In genomic region chr4:149259391-149260094, GRCm38 (mm10) we compare ENCODE assay signal across 24 mouse cellular contexts. TPM values are rescaled to one million over a fixed set of nuclear protein-coding genes. Genes with fewer than 3 reads are reported as not detected.
DNase-seq lines count a peak whose midpoint lies in the region; TF ChIP-seq lines count a peak whose summit lies in the region.
"Had no signal": no experiment of that assay in that cellular context is flagged by ENCODE, and none has a peak within 500 bp of the region (broad histone marks: within the 10 kb centered on the region; RNA-seq: fewer than 3 reads in every experiment).

No protein-coding gene starts in this region.

- intact Hi-C loops in heart, postnatal 14 days (cut with DNase I): loop anchor here (5.0 kb wide), 1 partner anchor 48 kb away; the partner anchor contains the start of gene Kif1b

- in situ Hi-C loops in CH12.LX (cut with MboI; ENCODE audit: low pct_ligation_motif_present, low pct_unique_long_range_greater_than_20kb, low sequenced_read_pairs): no loop called here

- H3K9ac ChIP-seq in CH12.LX (ENCODE audit: insufficient read depth, low read depth): peak overlapping the region; percentile 19; the same call in 1 of the 2 replicates
- H3K9ac ChIP-seq: embryonic facial prominence, embryonic 13.5 days; forebrain, postnatal 0 days; heart, embryonic 13.5 days; hindbrain, embryonic 12.5 days; hindbrain, embryonic 15.5 days had no signal

- H3K4me3 ChIP-seq in CH12.LX (replicated peaks in 1 of 3; ENCODE audit: low read depth in 2 of 3, low read length in 2 of 3, poor library complexity in 1 of 3): no peak overlapping the region
- H3K4me3 ChIP-seq: embryonic facial prominence, embryonic 10.5 days; embryonic facial prominence, embryonic 13.5 days; erythroblast, embryonic 14.5 days; heart, adult 2 months; heart, embryonic 10.5 days; heart, embryonic 13.5 days; hindbrain, embryonic 12.5 days; hindbrain, embryonic 15.5 days had no signal

- TF ChIP-seq EP300 in CH12.LX (IDR thresholded peaks at IDR 0.05; ENCODE audit: low read length): 0 out of 2 replicates have a peak, but pooled peaks have one; percentile 1

- no peak for TF ChIP-seq CTCF in CH12.LX (conservative IDR thresholded peaks at IDR 0.05 in 1 of 2, IDR thresholded peaks at IDR 0.05 in 1 of 2; ENCODE audit: low read depth in 2 of 2, low read length in 2 of 2)

- no peak for TF ChIP-seq POLR2A in CH12.LX (IDR thresholded peaks at IDR 0.05; ENCODE audit: low read depth, low read length)

- peaks cover 16 to 69% of the 10 kb centered on the region in 2 experiments for H3K4me1 ChIP-seq in CH12.LX (ENCODE audit: control insufficient read depth in 1 of 2, insufficient read depth in 2 of 2)
- H3K4me1 ChIP-seq: embryonic facial prominence, embryonic 13.5 days had no signal

- no peak for TF ChIP-seq RAD21 in CH12.LX (IDR thresholded peaks at IDR 0.05; ENCODE audit: low read depth, low read length)

- DNase-seq in heart, adult 11 months: peak; percentile 86
- no peak for DNase-seq in heart, postnatal 14 days
- DNase-seq in lung, postnatal 36 days: peak; percentile 28
- DNase-seq in lung, postnatal 25 days (ENCODE audit: low spot score): no peak
- no peak for DNase-seq in CH12.LX (ENCODE audit: extremely low read depth)
- DNase-seq in MEL-GATA-1-ER (ENCODE audit: extremely low read depth, low read depth): peak; percentile 42
- DNase-seq in right cerebral cortex, adult 2 months (ENCODE audit: low spot score in 2 of 2): no peak
- DNase-seq: adrenal gland, postnatal 25 days; cerebellum, adult 11-12 months; cerebellum, adult 8-10 months; cerebellum, postnatal 10 days; cerebellum, postnatal 36 days; embryo, embryonic 11 days; forebrain, postnatal 0 days; gastrocnemius, postnatal 25 days; heart, adult 2 months had no signal

- H3K79me2 ChIP-seq in CH12.LX (replicated peaks; ENCODE audit: control insufficient read depth, extremely low read depth, insufficient read depth, poor library complexity, severe bottlenecking): peaks cover 18% of the 10 kb centered on the region

- dilution Hi-C loops in CH12.LX (cut with MboI; ENCODE audit: extremely low pct_ligation_motif_present, extremely low pct_unique_long_range_greater_than_20kb, low sequenced_read_pairs): no loop called here

- H3K4me2 ChIP-seq in CH12.LX (ENCODE audit: insufficient read depth, low read depth, poor library complexity, severe bottlenecking): peak overlapping the region; percentile 24; the same call in 1 of the 2 replicates
- H3K4me2 ChIP-seq: embryonic facial prominence, embryonic 13.5 days; heart, embryonic 13.5 days; hindbrain, embryonic 12.5 days; hindbrain, embryonic 15.5 days had no signal

- peak overlapping the region; percentile 89 for H3K27ac ChIP-seq in CH12.LX (ENCODE audit: insufficient read depth, low read depth)
- H3K27ac ChIP-seq: embryonic facial prominence, embryonic 10.5 days; embryonic facial prominence, embryonic 13.5 days; heart, adult 2 months; heart, embryonic 10.5 days; heart, embryonic 13.5 days; hindbrain, embryonic 12.5 days; hindbrain, embryonic 15.5 days had no signal

- no peaks in the 10 kb centered on the region for H3K9me3 ChIP-seq in CH12.LX (replicated peaks; ENCODE audit: low read length)
- H3K9me3 ChIP-seq: embryonic facial prominence, embryonic 10.5 days; embryonic facial prominence, embryonic 13.5 days; G1E; heart, embryonic 10.5 days; heart, embryonic 13.5 days; hindbrain, embryonic 12.5 days; hindbrain, embryonic 15.5 days had no signal

- peaks cover 18 to 25% of the 10 kb centered on the region in 2 experiments for H3K36me3 ChIP-seq in CH12.LX (replicated peaks in 1 of 2; ENCODE audit: control insufficient read depth in 1 of 2, insufficient read depth in 1 of 2, low read length in 1 of 2)

- H3K27me3 ChIP-seq in CH12.LX (replicated peaks): no peaks in the 10 kb centered on the region
- H3K27me3 ChIP-seq: embryonic facial prominence, embryonic 13.5 days; heart, embryonic 13.5 days; hindbrain, embryonic 12.5 days; hindbrain, embryonic 15.5 days had no signal

TF ChIP-seq in CH12.LX, 34 proteins besides CTCF, POLR2A, EP300 and RAD21:
- peak; percentile 43; the same call in 1 of the 2 replicates for TF ChIP-seq ETS1 (conservative IDR thresholded peaks at IDR 0.05; ENCODE audit: low read depth, low read length)
- TF ChIP-seq ELF1 (IDR thresholded peaks at IDR 0.05; ENCODE audit: low read depth, low read length): no peak
- TF ChIP-seq MYC (IDR thresholded peaks at IDR 0.05; ENCODE audit: low read depth, low read length): no peak
- no peak for TF ChIP-seq ZMIZ1 (IDR thresholded peaks at IDR 0.05; ENCODE audit: low read depth, low read length)
- TF ChIP-seq MXI1 (IDR thresholded peaks at IDR 0.05; ENCODE audit: low read depth, low read length): no peak
- TF ChIP-seq MAZ (IDR thresholded peaks at IDR 0.05; ENCODE audit: low read depth, low read length): no peak
- no peak for TF ChIP-seq CHD2 (IDR thresholded peaks at IDR 0.05; ENCODE audit: low read length)
- TF ChIP-seq E2F4 (IDR thresholded peaks at IDR 0.05; ENCODE audit: insufficient replicate concordance, low read depth, low read length): no peak
- TF ChIP-seq SMC3 (IDR thresholded peaks at IDR 0.05; ENCODE audit: low read depth, low read length): no peak
- TF ChIP-seq KAT2A (IDR thresholded peaks at IDR 0.05; ENCODE audit: insufficient replicate concordance, low read length): no peak
- TF ChIP-seq GABPA (IDR thresholded peaks at IDR 0.05; ENCODE audit: insufficient replicate concordance, low read depth, low read length): no peak
- TF ChIP-seq USF2 (conservative IDR thresholded peaks at IDR 0.05; ENCODE audit: low read depth, low read length): no peak
- TF ChIP-seq IRF4 (IDR thresholded peaks at IDR 0.05; ENCODE audit: low read depth, low read length): peak; percentile 37
- no peak for TF ChIP-seq HCFC1 (IDR thresholded peaks at IDR 0.05; ENCODE audit: low read depth, low read length)
- no peak for TF ChIP-seq RCOR1 (conservative IDR thresholded peaks at IDR 0.05; ENCODE audit: low read depth, low read length)
- TF ChIP-seq SIN3A (IDR thresholded peaks at IDR 0.05; ENCODE audit: low read length): no peak
- no peak; the same call in none of the 2 replicates for TF ChIP-seq BHLHE40 (IDR thresholded peaks at IDR 0.05; ENCODE audit: low read depth, low read length)
- TF ChIP-seq MAFK (IDR thresholded peaks at IDR 0.05; ENCODE audit: insufficient replicate concordance, low read length): no peak
- no peak for TF ChIP-seq PAX5 (IDR thresholded peaks at IDR 0.05; ENCODE audit: low read length)
- no peak; the same call in 1 of the 2 replicates for TF ChIP-seq JUND (conservative IDR thresholded peaks at IDR 0.05; ENCODE audit: low read depth, low read length)
- 0 out of 2 replicates have a peak, but pooled peaks have one; percentile 14 for TF ChIP-seq TBP (conservative IDR thresholded peaks at IDR 0.05; ENCODE audit: low read depth, low read length)
- no peak for TF ChIP-seq ZC3H11A (IDR thresholded peaks at IDR 0.05; ENCODE audit: low read depth, low read length)
- TF ChIP-seq NRF1 (IDR thresholded peaks at IDR 0.05; ENCODE audit: low read depth, low read length): no peak
- TF ChIP-seq ZKSCAN1 (IDR thresholded peaks at IDR 0.05; ENCODE audit: borderline replicate concordance, low read depth, low read length): no peak
- no peak for TF ChIP-seq MAX (IDR thresholded peaks at IDR 0.05; ENCODE audit: low read length)
- no peak for TF ChIP-seq MEF2A (IDR thresholded peaks at IDR 0.05; ENCODE audit: borderline replicate concordance, low read depth, low read length)
- no peak for TF ChIP-seq TCF12 (IDR thresholded peaks at IDR 0.05; ENCODE audit: low read depth, low read length)
- TF ChIP-seq ZNF384 (IDR thresholded peaks at IDR 0.05; ENCODE audit: low read depth, low read length): no peak
- TF ChIP-seq USF1 (IDR thresholded peaks at IDR 0.05; ENCODE audit: low read depth, low read length): no peak
- TF ChIP-seq POLR2AphosphoS2 (IDR thresholded peaks at IDR 0.05; ENCODE audit: low read depth, low read length): no peak
- no peak for TF ChIP-seq UBTF (IDR thresholded peaks at IDR 0.05; ENCODE audit: low read depth, low read length)
- TF ChIP-seq NELFE (IDR thresholded peaks at IDR 0.05; ENCODE audit: low read depth, low read length): no peak
- peak; percentile 82 for TF ChIP-seq CHD1 (IDR thresholded peaks at IDR 0.05; ENCODE audit: low read depth, low read length)
- TF ChIP-seq JUN (IDR thresholded peaks at IDR 0.05; ENCODE audit: insufficient read depth, low read depth, low read length): peak; percentile 50
TF ChIP-seq in CH12.LX: peak in this region for 5.

RNA-seq across cellular contexts. Expression of gene Kif1b, which starts 48.0 kb away (rescaled TPM):
- total RNA-seq in heart, postnatal 14 days (2021): 100 to 1,000 TPM; 134 to 138 TPM
- total RNA-seq in CH12.LX (2012; rRNA removed) (25.0 and 27.6 TPM in 2 replicates), CH12.LX (2014; rRNA removed) (10.0 and 11.2 TPM in 2 replicates)
- 15.0 and 17.0 TPM in 2 replicates for polyA plus RNA-seq in CH12.LX (2012; ENCODE audit: insufficient read length, low read depth)
- polyA plus RNA-seq: erythroblast, embryonic 14.5 days had no signal

Comparison
In these comparisons a context has a peak if more than half of its experiments do, and no peak if none do; other contexts are left out.
1. DNase-seq: peak in heart, adult 11 months (single experiment), lung, postnatal 36 days (single experiment) and MEL-GATA-1-ER (single experiment); none in heart, postnatal 14 days (0 of 2), lung, postnatal 25 days (single experiment), CH12.LX (single experiment) and right cerebral cortex, adult 2 months (0 of 2).
2. RNA of gene Kif1b, which starts 48.0 kb away (total RNA-seq): 134 to 138 TPM in heart, postnatal 14 days; 10.0 to 27.6 TPM in CH12.LX; every median in the first group is over 4 times any median in the second.